ENCODE assay signal across 8 mouse cellular contexts in the genomic region with DNA sequence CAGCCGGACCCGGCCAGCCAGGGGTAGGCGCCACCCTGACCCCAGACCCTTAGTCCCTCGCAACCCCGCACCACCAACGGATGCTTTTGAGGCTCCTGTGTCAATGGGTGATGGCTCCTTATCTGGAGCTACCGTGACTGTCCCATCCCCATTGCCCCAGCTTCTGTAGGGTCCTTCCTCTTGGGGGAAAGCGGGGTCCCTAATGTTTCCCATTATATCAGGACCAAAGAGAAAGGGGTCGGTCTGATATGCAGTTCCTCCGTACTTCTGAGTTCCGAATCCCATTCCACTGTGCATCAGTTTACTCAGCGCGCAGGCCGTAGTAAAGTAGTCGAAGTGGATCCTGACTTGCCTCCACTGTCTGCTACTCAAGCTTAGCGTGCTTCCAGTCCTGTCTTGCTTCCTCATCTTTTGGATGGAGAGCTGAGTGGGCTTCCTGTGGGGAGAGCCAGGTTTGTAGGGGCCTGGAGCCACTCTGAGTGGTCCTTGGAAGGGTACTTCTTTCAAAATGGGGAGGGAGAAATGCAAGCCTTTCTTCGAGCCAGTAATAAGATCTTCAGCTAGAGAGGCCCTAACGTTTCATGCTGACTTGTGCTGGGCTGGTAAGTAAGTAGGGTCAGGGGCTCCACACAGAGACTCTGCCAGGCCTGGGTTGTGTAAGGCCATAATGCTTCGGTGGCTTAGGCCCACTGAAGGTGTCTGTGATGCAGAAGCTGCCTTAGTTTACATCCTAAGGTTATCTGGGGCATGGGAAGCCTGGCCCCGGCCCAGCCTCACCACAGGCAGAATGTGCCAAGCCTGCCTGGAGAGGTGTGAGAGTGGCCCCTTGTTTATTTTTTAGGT.
DNase-seq lines count a peak whose midpoint lies in the region; ATAC-seq and TF ChIP-seq lines count a peak whose summit lies in the region.

No protein-coding gene starts in this region.

- no peak for TF ChIP-seq CTCF in small intestine, adult 2 months (IDR thresholded peaks at IDR 0.05; ENCODE audit: extremely low read depth, insufficient read length, insufficient replicate concordance, low read depth, low read length)

- 1% methylated on average over 20 of the region's 20 CpGs for WGBS in lung, embryonic 15.5 days
- WGBS in embryonic facial prominence, embryonic 15.5 days = 2% methylated on average over 20 of the region's 20 CpGs
- WGBS in limb, embryonic 13.5 days = under 1% methylated on average over 20 of the region's 20 CpGs
- WGBS in small intestine, adult 2 months = 24% methylated on average over 20 of the region's 20 CpGs

- peak overlapping the region; percentile 83 for H3K9ac ChIP-seq in lung, embryonic 15.5 days
- peak overlapping the region; percentile 92 for H3K9ac ChIP-seq in embryonic facial prominence, embryonic 15.5 days
- peak overlapping the region; percentile 96 for H3K9ac ChIP-seq in limb, embryonic 13.5 days

- H3K4me2 ChIP-seq in lung, embryonic 15.5 days = peak overlapping the region; percentile 81
- H3K4me2 ChIP-seq in embryonic facial prominence, embryonic 15.5 days (replicated peaks) = peak overlapping the region; percentile 79
- peak overlapping the region; percentile 80 for H3K4me2 ChIP-seq in limb, embryonic 13.5 days (replicated peaks)

- peak overlapping the region; percentile 86 for H3K27ac ChIP-seq in lung, embryonic 15.5 days
- H3K27ac ChIP-seq in embryonic facial prominence, embryonic 15.5 days (replicated peaks) = peak overlapping the region; percentile 84
- H3K27ac ChIP-seq in limb, embryonic 13.5 days = peak overlapping the region; percentile 89
- 0 out of 2 replicates have a peak overlapping the region, but pooled peaks have one; percentile 16 for H3K27ac ChIP-seq in small intestine, adult 2 months (ENCODE audit: insufficient read depth, low read depth, low read length)

- peaks cover 89% of the 10 kb centered on the region for H3K4me1 ChIP-seq in lung, embryonic 15.5 days
- H3K4me1 ChIP-seq in embryonic facial prominence, embryonic 15.5 days = peaks cover 90% of the 10 kb centered on the region
- peaks cover 89% of the 10 kb centered on the region for H3K4me1 ChIP-seq in limb, embryonic 13.5 days
- peaks cover 6% of the 10 kb centered on the region for H3K4me1 ChIP-seq in small intestine, adult 2 months (ENCODE audit: control insufficient read depth, insufficient read depth, insufficient read length, low read length)

- H3K36me3 ChIP-seq in lung, embryonic 15.5 days = no peaks in the 10 kb centered on the region
- no peaks in the 10 kb centered on the region for H3K36me3 ChIP-seq in embryonic facial prominence, embryonic 15.5 days
- H3K36me3 ChIP-seq in limb, embryonic 13.5 days = peaks cover 16% of the 10 kb centered on the region; the same call in 1 of the 2 replicates
- H3K36me3 ChIP-seq in small intestine, adult 2 months (ENCODE audit: control insufficient read depth, insufficient read depth, low read length) = no peaks in the 10 kb centered on the region

- H3K4me3 ChIP-seq in lung, embryonic 15.5 days = peak overlapping the region; percentile 73
- H3K4me3 ChIP-seq in embryonic facial prominence, embryonic 15.5 days (replicated peaks) = peak overlapping the region; percentile 76
- peak overlapping the region; percentile 90 for H3K4me3 ChIP-seq in limb, embryonic 13.5 days
- H3K4me3 ChIP-seq in small intestine, adult 2 months (ENCODE audit: low read depth, low read length) = peak overlapping the region; percentile 66

- ATAC-seq in lung, embryonic 15.5 days (ENCODE audit: borderline replicate concordance, extremely low read depth, low FRiP score, low TSS enrichment) = no peak; the same call in 1 of the 2 replicates
- no peak for ATAC-seq in embryonic facial prominence, embryonic 15.5 days (ENCODE audit: insufficient number of reproducible peaks, low FRiP score, low TSS enrichment, low read depth)
- ATAC-seq in limb, embryonic 13.5 days (ENCODE audit: low FRiP score, low read depth) = no peak

- DNase-seq in lung, postnatal 4 days = no peak
- DNase-seq in B cell, adult 2 months = no peak
- DNase-seq in urinary bladder, postnatal 25 days (ENCODE audit: low spot score) = no peak
- DNase-seq in adrenal gland, adult 2 months = no peak

- no peak for TF ChIP-seq POLR2A in small intestine, adult 2 months (IDR thresholded peaks at IDR 0.05; ENCODE audit: low read depth, low read length)

- H3K9me3 ChIP-seq in lung, embryonic 15.5 days = no peaks in the 10 kb centered on the region
- no peaks in the 10 kb centered on the region for H3K9me3 ChIP-seq in embryonic facial prominence, embryonic 15.5 days (replicated peaks)
- H3K9me3 ChIP-seq in limb, embryonic 13.5 days = no peaks in the 10 kb centered on the region

- H3K27me3 ChIP-seq in lung, embryonic 15.5 days = no peaks in the 10 kb centered on the region
- no peaks in the 10 kb centered on the region for H3K27me3 ChIP-seq in embryonic facial prominence, embryonic 15.5 days
- H3K27me3 ChIP-seq in limb, embryonic 13.5 days = no peaks in the 10 kb centered on the region
- H3K27me3 ChIP-seq in small intestine, adult 2 months (ENCODE audit: control insufficient read depth, insufficient read depth, low read length) = peaks cover 6% of the 10 kb centered on the region; the same call in 1 of the 2 replicates

Comparison
In these comparisons a context has a peak if more than half of its experiments do, and no peak if none do; other contexts are left out.
1. H3K27ac ChIP-seq: peak in every context shown above with its lines; median percentile 89 in limb, embryonic 13.5 days; 86 in lung, embryonic 15.5 days; 84 in embryonic facial prominence, embryonic 15.5 days; 16 in small intestine, adult 2 months.